Mouse (Mus musculus): ENCODE results near the gene Sphk1.

DNA sequence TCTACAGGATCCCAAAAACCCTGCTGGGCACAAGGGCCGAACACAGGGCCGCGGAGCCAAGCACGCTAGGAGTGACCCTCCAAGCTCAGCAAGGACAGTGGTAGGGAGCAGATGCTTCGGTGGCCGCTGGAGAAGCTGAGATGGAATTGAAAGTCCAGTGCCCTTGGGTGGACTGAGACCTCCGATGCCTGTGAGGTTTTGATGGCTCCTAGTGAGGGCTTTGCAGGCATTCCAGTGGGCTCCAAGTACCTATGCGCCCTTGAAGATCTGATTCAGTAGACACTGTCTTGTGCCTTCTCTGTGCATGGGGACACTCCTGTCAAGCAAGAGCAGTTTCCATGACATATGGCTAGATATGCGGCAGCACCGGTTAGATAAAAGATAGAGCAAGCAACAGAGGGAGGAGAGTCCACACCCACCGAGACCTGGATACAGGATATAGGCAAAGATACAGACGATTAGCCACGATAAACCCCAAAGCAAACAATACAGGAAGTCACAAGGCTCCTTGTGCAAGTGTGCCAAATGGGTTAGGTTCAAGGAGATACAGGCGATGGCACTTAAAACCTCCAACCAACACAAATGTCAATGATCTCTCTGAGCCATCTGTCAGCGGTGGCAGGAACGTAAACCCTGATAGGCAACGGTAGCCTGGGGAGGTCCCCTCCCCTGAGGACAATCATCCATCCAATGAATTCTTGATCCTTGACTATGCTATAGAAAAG, 24.4 kb upstream of the Sphk1 start:
- TF ChIP-seq EP300 (IDR thresholded peaks at IDR 0.05; ENCODE audit: low read depth) (peak; percentile 93), CTCF (IDR thresholded peaks at IDR 0.05; ENCODE audit: low read depth) (no peak)
